Mouse (Mus musculus) olfactory bulb, adult 2 months (tissue): ENCODE data around the gene Fam89b.

Experiments
- CTCF ChIP-seq: fragments of 200-500 bp; IDR thresholded peaks from 2 replicates; pipeline ENCODE4 v1.5.1; 2012; ENCODE audit warnings: low read depth, mild to moderate bottlenecking, low read length, moderate library complexity; ENCODE audit not compliant: insufficient read depth
- POLR2A ChIP-seq: fragments of 200-500 bp; IDR thresholded peaks from 2 replicates; pipeline ENCODE4 v1.6.1; 2012; ENCODE audit warnings: mild to moderate bottlenecking, low read depth, low read length, moderate library complexity; ENCODE audit not compliant: insufficient read depth

- TF ChIP-seq CTCF (no peak), POLR2A (no peak)
Observed at GRCm38 (mm10) chr19:5680432-5680831, 49.0 kb downstream of the Fam89b start.
